Mouse (Mus musculus) thymus, adult 2 months (tissue): Measurements from ENCODE around the gene Gsk3b. TPM values are rescaled to one million over a fixed set of nuclear protein-coding genes. Genes with fewer than 3 reads are reported as not detected.

Experiments
- DNase-seq: peaks from one replicate; pipeline ENCODE4 v3.0.0; 2021
- H3K27ac ChIP-seq: fragments of 200-500 bp; 2 replicates; pipeline ENCODE4 v1.5.1; 2012; ENCODE audit warnings: low read length, control low read depth; ENCODE audit not compliant: control insufficient read depth, insufficient read depth
- H3K27me3 ChIP-seq: fragments of 200-500 bp; 2 replicates; pipeline ENCODE4 v1.6.1; 2012; ENCODE audit warnings: mild to moderate bottlenecking, low read length, moderate library complexity, mixed read lengths; ENCODE audit not compliant: control insufficient read depth, insufficient read depth
- H3K36me3 ChIP-seq: fragments of 200-500 bp; 2 replicates; pipeline ENCODE4 v1.6.1; 2012; ENCODE audit warnings: mild to moderate bottlenecking, low read length, moderate library complexity; ENCODE audit not compliant: control insufficient read depth, insufficient read depth
- H3K4me1 ChIP-seq: fragments of 200-500 bp; replicated peaks from 2 replicates; pipeline ENCODE4 v1.6.1; 2012; ENCODE audit warnings: low read length; ENCODE audit not compliant: control insufficient read depth, insufficient read depth
- H3K4me3 ChIP-seq: fragments of 200-500 bp; 2 replicates; pipeline ENCODE4 v1.5.1; 2012; ENCODE audit warnings: mild to moderate bottlenecking, low read length, control low read depth, moderate library complexity; ENCODE audit not compliant: control insufficient read depth, insufficient read depth
- CTCF ChIP-seq: fragments of 200-500 bp; IDR thresholded peaks from 2 replicates; pipeline ENCODE4 v1.5.1; 2012; ENCODE audit warnings: mild to moderate bottlenecking, control low read depth, low read length, moderate library complexity, borderline replicate concordance; ENCODE audit not compliant: control insufficient read depth, poor library complexity, insufficient read depth; ENCODE audit errors: extremely low read depth
- POLR2A ChIP-seq: fragments of 200-500 bp; IDR thresholded peaks from 2 replicates; pipeline ENCODE4 v1.6.1; 2012; ENCODE audit warnings: mild to moderate bottlenecking, low read length, control low read depth, moderate library complexity; ENCODE audit not compliant: control insufficient read depth, poor library complexity, insufficient read depth; ENCODE audit errors: extremely low read depth
- WGBS: fragments of 180-500 bp; shearing (Covaris S2); methylation state at CpG from one replicate; pipeline ENCODE4 v1.1.7; 2018; 5-methylcytosine and 5-hydroxymethylcytosine counted together
- polyA plus RNA-seq: library from polyadenylated mRNA; depleted of rRNA; stranded (reverse); fragments of >200 nt; gene quantifications from 2 replicates; pipeline ENCODE4 v1.2.3, GENCODE M21; 2012; rRNA removed

The Gsk3b gene
- 25.1 and 33.1 TPM in 2 replicates for polyA plus RNA-seq

DNA sequence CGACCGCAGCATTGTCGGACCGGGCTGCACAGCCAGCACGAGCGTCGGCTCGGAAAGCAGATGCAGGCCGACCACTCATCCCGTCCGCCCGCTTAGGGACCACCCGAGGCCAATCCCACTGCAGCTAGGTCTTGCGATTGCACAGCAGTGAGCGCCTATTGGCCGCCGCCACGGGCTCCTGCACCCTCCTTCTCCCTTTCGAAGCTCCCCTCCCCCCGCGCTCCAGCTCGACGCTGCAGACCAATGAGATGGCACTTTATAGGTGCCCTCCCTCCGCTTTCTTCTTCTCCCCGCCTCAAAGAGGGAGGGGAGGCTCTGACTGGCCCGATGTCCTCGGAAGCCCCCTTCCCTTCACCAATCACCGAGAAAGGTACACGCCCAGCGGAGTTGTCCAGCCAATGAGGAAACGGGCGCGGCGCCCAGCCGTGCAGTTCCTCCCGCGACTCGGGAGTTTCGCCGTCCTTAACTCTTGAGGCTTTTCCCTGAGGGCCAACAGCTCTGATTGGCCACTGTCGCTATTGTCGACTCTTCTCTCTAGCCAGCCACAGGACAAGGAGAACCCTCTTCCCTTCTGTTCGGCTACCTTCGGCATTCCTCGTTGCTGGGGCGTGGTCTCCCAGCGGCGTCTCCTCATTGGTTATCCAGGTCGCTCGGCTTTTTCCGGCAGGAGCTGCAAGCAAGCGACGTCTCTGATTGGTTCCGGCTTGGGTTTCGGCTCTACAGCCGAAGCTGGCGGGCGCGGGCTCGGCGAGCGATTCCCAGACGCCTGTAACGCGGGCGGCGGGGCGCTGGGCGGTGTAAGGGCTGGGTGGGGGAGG, at the start of gene Gsk3b:
TSS of gene Gsk3b (plus strand) at position 373 of the 818 bp plus-strand sequence.
- no peaks in the 10 kb centered on the region for H3K4me1 ChIP-seq
- H3K27me3 ChIP-seq = no peaks in the 10 kb centered on the region
- peak within 1 kb of the TSS; percentile 86 for H3K27ac ChIP-seq
- peak within 1 kb of the TSS; percentile 67 for H3K4me3 ChIP-seq
- WGBS = under 1% methylated on average over 68 of the region's 69 CpGs
- TF ChIP-seq POLR2A (peak; percentile 75), CTCF (no peak; the same call in 1 of the 2 replicates)
- H3K36me3 ChIP-seq = no peaks in the 10 kb centered on the region
- peak; percentile 98 for DNase-seq

DNA sequence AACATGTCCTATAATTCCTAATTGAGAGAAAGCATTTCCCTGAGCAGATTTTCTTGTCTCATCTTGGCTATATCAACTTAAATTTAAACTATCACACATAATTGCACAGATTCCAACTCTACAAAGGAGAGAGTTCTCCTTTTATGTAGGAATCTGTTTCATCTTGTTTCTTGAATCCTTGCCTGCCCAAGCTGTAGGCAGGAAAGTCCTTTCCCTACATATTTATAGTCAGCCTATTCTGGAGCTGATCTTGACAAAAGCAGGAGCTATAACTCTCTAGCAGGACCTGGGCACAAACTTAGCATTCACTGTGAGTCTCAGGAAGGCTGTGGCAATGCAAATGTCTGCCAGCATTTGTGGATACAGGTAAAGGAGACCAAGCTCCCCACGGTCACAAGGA, 46.6 kb upstream of the Gsk3b start:
- WGBS = 97% methylated on average over 1 of the region's 1 CpGs
- DNase-seq = no peak
- TF ChIP-seq CTCF (no peak), POLR2A (no peak)
- H3K36me3 ChIP-seq = no peaks in the 10 kb centered on the region
- no peaks in the 10 kb centered on the region for H3K27me3 ChIP-seq
- no peak overlapping the region for H3K27ac ChIP-seq
- no peaks in the 10 kb centered on the region for H3K4me1 ChIP-seq
- H3K4me3 ChIP-seq = no peak overlapping the region

DNA sequence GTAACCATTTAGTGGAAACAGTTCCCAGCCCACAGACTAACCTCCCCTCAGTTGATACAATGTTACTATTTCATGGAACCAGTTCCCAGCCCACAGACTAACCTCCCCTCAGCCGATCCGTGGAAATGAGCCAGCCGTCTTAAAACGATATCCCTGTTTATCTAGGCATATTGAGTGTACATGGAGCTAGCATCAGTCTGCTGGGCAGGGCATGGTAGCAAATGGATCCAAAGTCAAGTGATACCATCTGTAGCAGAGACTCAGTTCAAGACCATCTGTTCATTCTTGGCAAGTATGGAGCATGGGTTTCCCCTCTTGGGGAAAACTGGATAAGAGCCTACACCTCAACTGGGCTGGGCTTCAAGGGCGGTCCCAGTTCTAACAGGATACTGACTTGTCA, 44.2 kb upstream of the Gsk3b start:
- DNase-seq = no peak
- Histone ChIP-seq H3K4me1 (no peaks in the 10 kb centered on the region), H3K4me3 (no peak overlapping the region), H3K36me3 (no peaks in the 10 kb centered on the region), H3K27me3 (no peaks in the 10 kb centered on the region), H3K27ac (no peak overlapping the region)
- WGBS = 92% methylated on average over 5 of the region's 5 CpGs
- TF ChIP-seq POLR2A = no peak

DNA sequence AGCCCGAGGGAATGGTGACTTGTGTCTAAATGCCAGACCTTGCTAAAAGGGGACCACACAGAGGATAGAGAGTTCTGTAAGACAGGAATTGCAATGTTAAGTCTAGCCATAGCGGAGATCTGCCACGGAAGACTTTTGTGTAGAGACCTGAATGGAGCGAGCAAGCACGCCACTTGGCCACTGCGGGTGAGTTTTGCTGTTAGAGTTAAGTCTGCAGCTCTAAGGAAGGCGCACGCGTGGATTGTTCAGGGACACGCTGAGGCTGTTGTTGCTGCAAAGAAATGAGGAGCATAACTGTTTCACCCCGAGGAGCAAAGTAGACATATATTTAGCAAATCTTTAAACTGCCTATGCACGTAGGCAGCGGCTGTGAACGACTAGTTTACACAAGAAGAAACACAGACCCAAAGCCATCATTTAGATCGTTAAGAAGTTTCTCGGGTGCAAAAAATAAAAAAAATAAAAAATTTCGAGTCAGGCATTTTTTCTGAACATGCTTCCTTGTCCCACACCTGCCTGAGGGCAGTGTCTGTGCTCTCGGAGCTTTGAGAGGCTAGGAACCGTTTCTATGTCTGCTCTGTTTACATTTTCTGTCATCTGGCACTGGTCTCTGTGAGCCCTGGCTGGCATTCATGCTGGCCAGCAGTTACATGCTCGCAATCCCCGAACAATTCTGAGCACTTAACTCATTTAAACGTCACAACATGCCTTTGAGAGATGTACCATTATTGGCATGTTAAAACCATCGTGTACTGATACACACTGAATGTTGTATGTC, 40.8 kb upstream of the Gsk3b start:
- H3K4me1 ChIP-seq = no peaks in the 10 kb centered on the region
- H3K27ac ChIP-seq = no peak overlapping the region
- no peak for DNase-seq
- H3K27me3 ChIP-seq = no peaks in the 10 kb centered on the region
- TF ChIP-seq POLR2A = no peak
- no peak for TF ChIP-seq CTCF
- H3K36me3 ChIP-seq = no peaks in the 10 kb centered on the region
- WGBS = 84% methylated on average over 23 of the region's 23 CpGs
- no peak overlapping the region for H3K4me3 ChIP-seq

DNA sequence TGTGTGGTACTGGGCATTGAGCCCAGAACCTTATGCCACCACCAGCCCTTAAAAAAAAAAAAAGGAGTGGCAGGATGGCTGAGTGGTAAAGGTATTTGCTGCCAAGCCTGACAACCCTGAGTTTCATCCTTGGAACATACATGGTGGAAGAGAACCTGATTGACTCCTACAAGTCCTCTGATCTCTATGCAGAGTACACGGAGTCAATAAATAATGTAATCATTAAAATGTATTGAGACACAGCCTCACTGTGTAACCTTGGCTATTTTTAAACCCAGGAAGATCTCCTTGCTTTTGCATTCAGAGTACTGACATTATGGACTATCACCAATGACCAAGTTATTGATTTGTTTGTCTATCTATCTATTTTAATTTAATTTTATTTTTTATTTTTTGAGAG, 30.9 kb upstream of the Gsk3b start:
- no peak for DNase-seq
- Histone ChIP-seq H3K4me1 (no peaks in the 10 kb centered on the region), H3K36me3 (no peaks in the 10 kb centered on the region), H3K27ac (no peak overlapping the region), H3K4me3 (no peak overlapping the region), H3K27me3 (no peaks in the 10 kb centered on the region)
- TF ChIP-seq CTCF = no peak
- TF ChIP-seq POLR2A = no peak
- 100% methylated on average over 1 of the region's 1 CpGs for WGBS

DNA sequence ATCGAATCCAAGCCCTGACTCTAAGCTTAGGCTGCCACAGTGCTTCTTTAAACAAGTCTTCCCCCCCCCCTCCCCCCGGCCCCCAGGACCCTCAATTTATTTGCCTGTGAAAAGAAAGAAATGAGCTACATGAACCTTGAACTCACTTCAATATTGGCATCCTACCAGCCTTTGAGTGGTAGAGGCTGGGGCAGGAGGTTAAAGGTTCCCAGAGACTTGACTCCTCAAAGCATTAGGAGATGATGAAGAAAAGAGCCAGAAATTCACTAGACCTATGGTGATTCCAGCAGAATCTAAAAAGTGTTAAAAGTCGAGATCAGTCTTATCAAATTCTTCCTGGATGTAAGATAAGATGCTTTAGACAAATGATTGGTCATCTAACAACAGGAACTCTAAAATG, 30.0 kb upstream of the Gsk3b start:
- TF ChIP-seq CTCF = no peak
- no peak for TF ChIP-seq POLR2A
- DNase-seq = no peak
- 96% methylated on average over 3 of the region's 3 CpGs for WGBS
- Histone ChIP-seq H3K4me1 (no peaks in the 10 kb centered on the region), H3K27ac (no peak overlapping the region), H3K36me3 (no peaks in the 10 kb centered on the region), H3K27me3 (no peaks in the 10 kb centered on the region), H3K4me3 (no peak overlapping the region)
